Mouse (Mus musculus) neural tube, postnatal 0 days (tissue): ENCODE measurements around the gene Gm21969. TPM values are rescaled to one million over a fixed set of nuclear protein-coding genes. Genes with fewer than 3 reads are reported as not detected.

Experiments used
- microRNA-seq: library from miRNA; unstranded; fragments of <30 nt; microRNA quantifications from one replicate; pipeline ENCODE4, GENCODE M21; 2016
- polyA plus RNA-seq: library from polyadenylated mRNA; unstranded; fragments of >200 nt; fragmentation: Nextera tagmentation; extraction: Ambion mirVana; gene quantifications from 2 replicates; pipeline ENCODE4 v1.2.1, GENCODE M21; 2015

The Gm21969 gene
- polyA plus RNA-seq, result not detected in 2 replicates

GRCm38 (mm10) chr4:139602357-139603244 is at the start of gene Gm21969:
Gene Gm21969, plus strand, starts transcription at chr4:139603186.

GRCm38 (mm10) chr4:139622373-139623282 is 19.6 kb downstream of the Gm21969 start, which contains the start of gene Aldh4a1:
Gene Aldh4a1, plus strand, starts transcription at chr4:139622866.

GRCm38 (mm10) chr4:139653238-139653637 is 50.3 kb downstream of the Gm21969 start, which contains the start of gene Tas1r2:
Gene Tas1r2, plus strand, starts transcription at chr4:139653538.

Small RNAs within 50 kb of the gene (microRNA-seq; reads per million reads assigned to microRNA genes)
- not detected for gene Gm25571
- not detected for gene Mir7020

Other genes with a start within 250 kb of the Gm21969 start
- 8.7 and 10.3 TPM in 2 replicates for gene Iffo2, start 72.6 kb upstream of the Gm21969 start, polyA plus RNA-seq
- 32.2 and 32.4 TPM in 2 replicates for gene Aldh4a1, start 19.7 kb downstream of the Gm21969 start, polyA plus RNA-seq
- not detected in 2 replicates for gene Tas1r2, start 50.4 kb downstream of the Gm21969 start, polyA plus RNA-seq
- 0.17 and 0.22 TPM in 2 replicates for gene Pax7, start 230.3 kb downstream of the Gm21969 start, polyA plus RNA-seq